8 mouse cellular contexts compared by ENCODE assay signal in genomic region chr1:171263185-171263611, GRCm38 (mm10). TPM values are rescaled to one million over a fixed set of nuclear protein-coding genes. Genes with fewer than 3 reads are reported as not detected.
DNase-seq lines count a peak whose midpoint lies in the region; ATAC-seq and TF ChIP-seq lines count a peak whose summit lies in the region.

No protein-coding gene starts in this region.

- H3K36me3 ChIP-seq in embryonic facial prominence, embryonic 10.5 days (replicated peaks) = peaks cover 14% of the 10 kb centered on the region
- peaks cover 11% of the 10 kb centered on the region for H3K36me3 ChIP-seq in hindbrain, embryonic 10.5 days
- H3K36me3 ChIP-seq in limb, embryonic 15.5 days = peaks cover 17% of the 10 kb centered on the region

- H3K9me3 ChIP-seq in embryonic facial prominence, embryonic 10.5 days = no peaks in the 10 kb centered on the region
- H3K9me3 ChIP-seq in hindbrain, embryonic 10.5 days = no peaks in the 10 kb centered on the region
- no peaks in the 10 kb centered on the region for H3K9me3 ChIP-seq in limb, embryonic 15.5 days

- TF ChIP-seq CTCF in olfactory bulb, adult 2 months (IDR thresholded peaks at IDR 0.05; ENCODE audit: insufficient read depth, low read depth, low read length) = no peak

- TF ChIP-seq POLR2A in olfactory bulb, adult 2 months (IDR thresholded peaks at IDR 0.05; ENCODE audit: insufficient read depth, low read depth, low read length) = no peak

- peak overlapping the region; percentile 47 for H3K4me2 ChIP-seq in limb, embryonic 15.5 days

- peaks cover 18% of the 10 kb centered on the region for H3K4me1 ChIP-seq in embryonic facial prominence, embryonic 10.5 days
- peaks cover 16% of the 10 kb centered on the region for H3K4me1 ChIP-seq in hindbrain, embryonic 10.5 days (replicated peaks)
- H3K4me1 ChIP-seq in limb, embryonic 15.5 days = peaks cover 19% of the 10 kb centered on the region
- peaks cover 7% of the 10 kb centered on the region for H3K4me1 ChIP-seq in olfactory bulb, adult 2 months (ENCODE audit: control insufficient read depth, insufficient read depth, low read length)

- peak overlapping the region; percentile 45 for H3K4me3 ChIP-seq in embryonic facial prominence, embryonic 10.5 days
- H3K4me3 ChIP-seq in hindbrain, embryonic 10.5 days = peak overlapping the region; percentile 41
- H3K4me3 ChIP-seq in limb, embryonic 15.5 days = peak overlapping the region; percentile 25
- no peak overlapping the region for H3K4me3 ChIP-seq in olfactory bulb, adult 2 months (ENCODE audit: insufficient read depth, low read depth, low read length)

- intact Hi-C loops in heart, postnatal 36 days (cut with DNase I) = no loop called here

- no peaks in the 10 kb centered on the region for H3K27me3 ChIP-seq in embryonic facial prominence, embryonic 10.5 days (replicated peaks; ENCODE audit: low read depth, poor library complexity, severe bottlenecking)
- no peaks in the 10 kb centered on the region for H3K27me3 ChIP-seq in hindbrain, embryonic 10.5 days (ENCODE audit: insufficient read depth, poor library complexity, severe bottlenecking)
- H3K27me3 ChIP-seq in limb, embryonic 15.5 days = no peaks in the 10 kb centered on the region

- no peak overlapping the region for H3K9ac ChIP-seq in limb, embryonic 15.5 days

- peak overlapping the region; percentile 81 for H3K27ac ChIP-seq in embryonic facial prominence, embryonic 10.5 days (replicated peaks)
- H3K27ac ChIP-seq in hindbrain, embryonic 10.5 days = peak overlapping the region; percentile 76
- H3K27ac ChIP-seq in limb, embryonic 15.5 days = peak overlapping the region; percentile 91
- peak overlapping the region; percentile 93 for H3K27ac ChIP-seq in olfactory bulb, adult 2 months (ENCODE audit: insufficient read depth, low read depth, low read length)

- ATAC-seq in limb, embryonic 15.5 days (ENCODE audit: insufficient number of reproducible peaks, low FRiP score, low TSS enrichment, low read depth) = peak; percentile 80

- WGBS in embryonic facial prominence, embryonic 10.5 days = 4% methylated on average over 2 of the region's 2 CpGs
- WGBS in hindbrain, embryonic 10.5 days = 2% methylated on average over 2 of the region's 2 CpGs
- WGBS in limb, embryonic 15.5 days = 0% methylated on average over 2 of the region's 2 CpGs
- WGBS in olfactory bulb, adult 2 months = 0% methylated on average over 2 of the region's 2 CpGs

- peak; percentile 97 for DNase-seq in heart, adult 11 months
- no peak for DNase-seq in heart, postnatal 36 days
- peak; percentile 59 for DNase-seq in embryonic facial prominence, embryonic 10.5 days (ENCODE audit: low spot score)
- DNase-seq in hindbrain, embryonic 10.5 days (ENCODE audit: low spot score) = peak; percentile 49
- no peak for DNase-seq in cerebellum, adult 18-20 months
- no peak for DNase-seq in cerebellum, adult 9-11 months

RNA-seq across cellular contexts. Expression of gene B4galt3, which starts 6.9 kb away (rescaled TPM):
- total RNA-seq in heart, postnatal 36 days (2021) = 10 to 100 TPM; 14.5 to 19.7 TPM
- polyA plus RNA-seq in embryonic facial prominence, embryonic 10.5 days (2016; fragmentation: Nextera tagmentation; extraction: Ambion mirVana) = 68.7 and 70.8 TPM in 2 replicates
- 70.3 and 80.9 TPM in 2 replicates for polyA plus RNA-seq in hindbrain, embryonic 10.5 days (2016; fragmentation: Nextera tagmentation; extraction: Ambion mirVana)
- 63.2 and 69.1 TPM in 2 replicates for polyA plus RNA-seq in limb, embryonic 15.5 days (2015; fragmentation: Nextera tagmentation; extraction: Ambion mirVana)
- polyA plus RNA-seq in olfactory bulb, adult 2 months (2012; ENCODE audit: insufficient read depth, insufficient read length, low replicate concordance, missing spikeins) = not detected in 2 replicates

RNA-seq across cellular contexts. Expression of gene Ndufs2, which starts 12.0 kb away (rescaled TPM):
- total RNA-seq in heart, postnatal 36 days (2021) = 1,000 to 10,000 TPM; 1,421 to 1,530 TPM
- polyA plus RNA-seq in embryonic facial prominence, embryonic 10.5 days (2016; fragmentation: Nextera tagmentation; extraction: Ambion mirVana) = 269 and 279 TPM in 2 replicates
- polyA plus RNA-seq in hindbrain, embryonic 10.5 days (2016; fragmentation: Nextera tagmentation; extraction: Ambion mirVana) = 250 and 275 TPM in 2 replicates
- 217 and 252 TPM in 2 replicates for polyA plus RNA-seq in limb, embryonic 15.5 days (2015; fragmentation: Nextera tagmentation; extraction: Ambion mirVana)
- 704 TPM in 1 of 2 replicates, not detected in the other for polyA plus RNA-seq in olfactory bulb, adult 2 months (2012; ENCODE audit: insufficient read depth, insufficient read length, low replicate concordance, missing spikeins)

RNA-seq across cellular contexts. Expression of gene Adamts4, which starts 13.0 kb away (rescaled TPM):
- under 1 TPM; 0.50 to 0.92 TPM for total RNA-seq in heart, postnatal 36 days (2021)
- 11.8 and 12.7 TPM in 2 replicates for polyA plus RNA-seq in embryonic facial prominence, embryonic 10.5 days (2016; fragmentation: Nextera tagmentation; extraction: Ambion mirVana)
- 10.4 and 13.0 TPM in 2 replicates for polyA plus RNA-seq in hindbrain, embryonic 10.5 days (2016; fragmentation: Nextera tagmentation; extraction: Ambion mirVana)
- polyA plus RNA-seq in limb, embryonic 15.5 days (2015; fragmentation: Nextera tagmentation; extraction: Ambion mirVana) = 17.6 and 19.4 TPM in 2 replicates
- not detected in 2 replicates for polyA plus RNA-seq in olfactory bulb, adult 2 months (2012; ENCODE audit: insufficient read depth, insufficient read length, low replicate concordance, missing spikeins)

RNA-seq across cellular contexts. Expression of gene Ppox, which starts 17.8 kb away (rescaled TPM):
- 10 to 100 TPM; 13.2 to 14.2 TPM for total RNA-seq in heart, postnatal 36 days (2021)
- 52.0 and 57.5 TPM in 2 replicates for polyA plus RNA-seq in embryonic facial prominence, embryonic 10.5 days (2016; fragmentation: Nextera tagmentation; extraction: Ambion mirVana)
- polyA plus RNA-seq in hindbrain, embryonic 10.5 days (2016; fragmentation: Nextera tagmentation; extraction: Ambion mirVana) = 54.1 and 56.2 TPM in 2 replicates
- polyA plus RNA-seq in limb, embryonic 15.5 days (2015; fragmentation: Nextera tagmentation; extraction: Ambion mirVana) = 44.7 and 49.5 TPM in 2 replicates
- polyA plus RNA-seq in olfactory bulb, adult 2 months (2012; ENCODE audit: insufficient read depth, insufficient read length, low replicate concordance, missing spikeins) = not detected in 2 replicates

RNA-seq across cellular contexts. Expression of gene Usp21, which starts 24.6 kb away (rescaled TPM):
- 10 to 100 TPM; 22.1 to 22.3 TPM for total RNA-seq in heart, postnatal 36 days (2021)
- 106 and 107 TPM in 2 replicates for polyA plus RNA-seq in embryonic facial prominence, embryonic 10.5 days (2016; fragmentation: Nextera tagmentation; extraction: Ambion mirVana)
- 95.6 and 111 TPM in 2 replicates for polyA plus RNA-seq in hindbrain, embryonic 10.5 days (2016; fragmentation: Nextera tagmentation; extraction: Ambion mirVana)
- 81.5 and 83.1 TPM in 2 replicates for polyA plus RNA-seq in limb, embryonic 15.5 days (2015; fragmentation: Nextera tagmentation; extraction: Ambion mirVana)
- not detected in 2 replicates for polyA plus RNA-seq in olfactory bulb, adult 2 months (2012; ENCODE audit: insufficient read depth, insufficient read length, low replicate concordance, missing spikeins)

Comparison
In these comparisons a context has a peak if more than half of its experiments do, and no peak if none do; other contexts are left out.
1. DNase-seq: peak in heart, adult 11 months (single experiment), embryonic facial prominence, embryonic 10.5 days (single experiment) and hindbrain, embryonic 10.5 days (single experiment); none in heart, postnatal 36 days (0 of 2), cerebellum, adult 18-20 months (0 of 2) and cerebellum, adult 9-11 months (single experiment).
2. RNA of gene B4galt3, which starts 6.9 kb away (polyA plus RNA-seq): 70.3 to 80.9 TPM in hindbrain, embryonic 10.5 days, 68.7 to 70.8 TPM in embryonic facial prominence, embryonic 10.5 days and 63.2 to 69.1 TPM in limb, embryonic 15.5 days; not detected in olfactory bulb, adult 2 months; every median in the first group is over 10 times any median in the second.
3. RNA of gene Adamts4, which starts 13.0 kb away (polyA plus RNA-seq): 17.6 to 19.4 TPM in limb, embryonic 15.5 days, 11.8 to 12.7 TPM in embryonic facial prominence, embryonic 10.5 days and 10.4 to 13.0 TPM in hindbrain, embryonic 10.5 days; not detected in olfactory bulb, adult 2 months; every median in the first group is over 10 times any median in the second.
4. Peak in every context shown above with its lines, with median percentiles within 50 percentile points of each other: H3K27ac ChIP-seq.